Mouse (Mus musculus): ENCODE results near the gene She. TPM values are rescaled to one million over a fixed set of nuclear protein-coding genes. Genes with fewer than 3 reads are reported as not detected.

The She gene
- polyA plus RNA-seq, 1 experiment from 2014 or later = 2.8 TPM

DNA sequence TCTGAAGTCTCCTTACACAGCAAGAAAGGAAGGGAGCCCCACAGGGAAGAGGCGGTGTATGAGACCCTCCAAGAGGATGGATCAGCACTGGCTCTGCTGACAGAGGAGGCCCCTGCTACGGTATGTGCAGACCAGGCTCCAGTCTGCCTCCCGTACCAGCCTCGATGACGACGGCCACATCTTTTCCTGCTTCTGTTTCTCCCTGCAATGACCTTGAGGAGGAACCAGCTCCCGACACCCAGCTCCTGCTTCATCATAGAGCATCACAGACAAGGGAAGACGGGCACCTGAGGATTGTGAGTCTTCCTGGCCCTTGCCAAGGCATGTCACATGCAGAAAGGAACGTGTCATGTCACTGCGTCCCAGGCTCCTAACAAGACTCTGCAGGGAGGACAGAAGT lies 66.8 kb downstream of the She start:
- Histone ChIP-seq H3K36me3 (replicated peaks; ENCODE audit: control insufficient read depth, insufficient read depth) (no peaks in the 10 kb centered on the region), H3K4me1 (replicated peaks; ENCODE audit: control insufficient read depth, insufficient read depth, low read length) (no peaks in the 10 kb centered on the region), H3K9me3 (ENCODE audit: control insufficient read depth, low read length) (no peaks in the 10 kb centered on the region), H3K4me3 (replicated peaks; ENCODE audit: low read length) (no peak overlapping the region), H3K4me2 (replicated peaks) (no peak overlapping the region), H3K27ac (no peak overlapping the region), H3K27me3 (ENCODE audit: control insufficient read depth, insufficient read depth, low read length) (no peaks in the 10 kb centered on the region), H3K9ac (no peak overlapping the region)
- ATAC-seq (ENCODE audit: low FRiP score) = no peak
- WGBS = 77% methylated on average over 10 of the region's 10 CpGs
- no peak for DNase-seq (ENCODE audit: low spot score)

GRCm38 (mm10) chr3:89898870-89899510 lies 67.8 kb downstream of the She start:
- no peaks in the 10 kb centered on the region for H3K4me1 ChIP-seq (replicated peaks; ENCODE audit: control insufficient read depth, insufficient read depth, low read length)
- no peak overlapping the region for H3K9ac ChIP-seq
- no peaks in the 10 kb centered on the region for H3K27me3 ChIP-seq (ENCODE audit: control insufficient read depth, insufficient read depth, low read length)
- 66% methylated on average over 5 of the region's 5 CpGs for WGBS
- DNase-seq (ENCODE audit: low spot score) (no peak), ATAC-seq (ENCODE audit: low FRiP score) (no peak)
- H3K4me2 ChIP-seq (replicated peaks) = no peak overlapping the region
- H3K27ac ChIP-seq = no peak overlapping the region
- H3K9me3 ChIP-seq (ENCODE audit: control insufficient read depth, low read length) = no peaks in the 10 kb centered on the region
- H3K4me3 ChIP-seq (replicated peaks; ENCODE audit: low read length) = no peak overlapping the region
- no peaks in the 10 kb centered on the region for H3K36me3 ChIP-seq (replicated peaks; ENCODE audit: control insufficient read depth, insufficient read depth)

GRCm38 (mm10) chr3:89899511-89899908 lies 68.3 kb downstream of the She start:
- H3K4me1 ChIP-seq (replicated peaks; ENCODE audit: control insufficient read depth, insufficient read depth, low read length) = no peaks in the 10 kb centered on the region
- H3K27ac ChIP-seq = no peak overlapping the region
- no peak overlapping the region for H3K4me2 ChIP-seq (replicated peaks)
- DNase-seq (ENCODE audit: low spot score) (no peak), ATAC-seq (ENCODE audit: low FRiP score) (no peak)
- H3K4me3 ChIP-seq (replicated peaks; ENCODE audit: low read length) = no peak overlapping the region
- no peak overlapping the region for H3K9ac ChIP-seq
- H3K36me3 ChIP-seq (replicated peaks; ENCODE audit: control insufficient read depth, insufficient read depth) = no peaks in the 10 kb centered on the region
- no peaks in the 10 kb centered on the region for H3K9me3 ChIP-seq (ENCODE audit: control insufficient read depth, low read length)
- H3K27me3 ChIP-seq (ENCODE audit: control insufficient read depth, insufficient read depth, low read length) = no peaks in the 10 kb centered on the region
- WGBS = 70% methylated on average over 8 of the region's 8 CpGs

DNA sequence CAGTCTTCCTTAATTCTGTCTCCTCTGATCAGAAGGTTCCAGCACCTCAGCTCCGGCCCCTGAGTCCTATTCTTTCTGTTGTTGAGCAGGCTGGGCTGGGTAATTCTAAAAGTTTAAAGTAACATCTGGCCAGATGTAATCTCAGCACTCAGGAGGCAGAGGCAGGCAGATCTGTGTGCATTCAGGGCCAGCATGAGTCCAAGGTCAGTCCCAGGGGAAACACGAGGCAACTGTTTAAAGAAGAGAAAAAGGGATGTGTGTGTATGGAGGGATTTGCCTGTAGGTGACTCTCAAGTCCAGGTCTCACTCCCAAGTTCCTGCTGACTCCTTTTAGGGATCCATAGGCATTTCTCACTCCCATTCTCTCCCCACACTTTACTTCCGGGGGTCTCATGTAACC lies 76.7 kb downstream of the She start:
- H3K36me3 ChIP-seq (replicated peaks; ENCODE audit: control insufficient read depth, insufficient read depth) = no peaks in the 10 kb centered on the region
- no peak for ATAC-seq (ENCODE audit: low FRiP score)
- 85% methylated on average over 3 of the region's 3 CpGs for whole genome bisulfite sequencing

More for the DNA sequence above, 76.7 kb downstream of the She start:
- Histone ChIP-seq H3K9me3 (ENCODE audit: control insufficient read depth, low read length) (no peaks in the 10 kb centered on the region), H3K4me2 (replicated peaks) (no peak overlapping the region), H3K4me3 (replicated peaks; ENCODE audit: low read length) (no peak overlapping the region), H3K27me3 (ENCODE audit: control insufficient read depth, insufficient read depth, low read length) (peaks cover 16% of the 10 kb centered on the region), H3K4me1 (replicated peaks; ENCODE audit: control insufficient read depth, insufficient read depth, low read length) (0 out of 2 replicates have a peak, but pooled peaks cover 5% of the 10 kb centered on the region), H3K27ac (no peak overlapping the region), H3K9ac (no peak overlapping the region)
- DNase-seq (ENCODE audit: low spot score) = no peak

Other genes with a start within 250 kb of the She start
- 31.6 and 35.8 TPM in 2 replicates for gene Adar, start 116.3 kb upstream of the She start, polyA plus RNA-seq (2014; fragmentation: Nextera tagmentation; extraction: Ambion mirVana)
- 26.0 and 29.1 TPM in 2 replicates for gene Chrnb2, start 66.7 kb upstream of the She start, polyA plus RNA-seq (2014; fragmentation: Nextera tagmentation; extraction: Ambion mirVana)
- gene Ube2q1, start 57.8 kb upstream of the She start, polyA plus RNA-seq (2014; fragmentation: Nextera tagmentation; extraction: Ambion mirVana) = 21.8 and 24.5 TPM in 2 replicates
- gene Il6ra, start 81.8 kb downstream of the She start, polyA plus RNA-seq (2014; fragmentation: Nextera tagmentation; extraction: Ambion mirVana) = 0.83 and 1.0 TPM in 2 replicates
- gene Atp8b2, start 132.1 kb downstream of the She start, polyA plus RNA-seq (2014; fragmentation: Nextera tagmentation; extraction: Ambion mirVana) = 12.9 and 15.1 TPM in 2 replicates
- gene Hax1, start 167.4 kb downstream of the She start, polyA plus RNA-seq (2014; fragmentation: Nextera tagmentation; extraction: Ambion mirVana) = 105 and 108 TPM in 2 replicates
- gene 4933434E20Rik, start 220.3 kb downstream of the She start, polyA plus RNA-seq (2014; fragmentation: Nextera tagmentation; extraction: Ambion mirVana) = 200 and 225 TPM in 2 replicates
- gene Ubap2l, start 221.3 kb downstream of the She start, polyA plus RNA-seq (2014; fragmentation: Nextera tagmentation; extraction: Ambion mirVana) = 140 and 148 TPM in 2 replicates
- 313 and 339 TPM in 2 replicates for gene Tpm3, start 241.3 kb downstream of the She start, polyA plus RNA-seq (2014; fragmentation: Nextera tagmentation; extraction: Ambion mirVana)